Mouse (Mus musculus) ES-E14 (cell line): ENCODE measurements around the gene Treml4. TPM values are rescaled to one million over a fixed set of nuclear protein-coding genes. Genes with fewer than 3 reads are reported as not detected.

Experiments
- DNase-seq: peaks from one replicate; pipeline ENCODE4 v3.0.0-alpha.2; 2013; ENCODE audit warnings: low read depth, low spot score
- H3K27ac ChIP-seq: 2 replicates; pipeline ENCODE4 v1.5.1; 2012; ENCODE audit warnings: low read depth, mild to moderate bottlenecking, low read length, moderate library complexity, mixed read lengths; ENCODE audit not compliant: poor library complexity, insufficient read depth, severe bottlenecking
- H3K36me3 ChIP-seq: 2 replicates; pipeline ENCODE4 v1.6.1; 2012; ENCODE audit warnings: mild to moderate bottlenecking, low read length, moderate library complexity, mixed read lengths; ENCODE audit not compliant: control insufficient read depth, poor library complexity, insufficient read depth, severe bottlenecking
- H3K4me1 ChIP-seq, 2 experiments: fragments of 150-350 bp in 1 of 2; sonication (generic) in 1 of 2; 2 replicates each; pipeline ENCODE4 v1.6.1; 2012; ENCODE audit warnings: low read length in 2 of 2, mild to moderate bottlenecking in 1 of 2, mixed read lengths in 1 of 2; ENCODE audit not compliant: control insufficient read depth in 2 of 2, insufficient read depth in 2 of 2, poor library complexity in 1 of 2
- H3K4me3 ChIP-seq, 2 experiments: fragments of 150-350 bp in 1 of 2; sonication (generic) in 1 of 2; 2 replicates each; pipeline ENCODE4 v1.5.1; 2012; ENCODE audit warnings: low read length in 2 of 2, low read depth in 1 of 2, mild to moderate bottlenecking in 1 of 2, mixed read lengths in 1 of 2; ENCODE audit not compliant: insufficient read depth in 1 of 2, poor library complexity in 1 of 2, severe bottlenecking in 1 of 2
- H3K9ac ChIP-seq: 2 replicates; pipeline ENCODE4 v1.6.1; 2012; ENCODE audit warnings: low read depth, mild to moderate bottlenecking, low read length, mixed read lengths; ENCODE audit not compliant: poor library complexity, insufficient read depth, severe bottlenecking
- H3K9me3 ChIP-seq: fragments of 150-350 bp; sonication (generic); 2 replicates; pipeline ENCODE4 v1.6.1; 2012; ENCODE audit warnings: low read depth, mild to moderate bottlenecking, low read length; ENCODE audit not compliant: control insufficient read depth, insufficient read depth
- CHD2 ChIP-seq: IDR thresholded peaks from 2 replicates; pipeline ENCODE4 v1.6.1; 2014; ENCODE audit warnings: mild to moderate bottlenecking, low read depth, low read length, inconsistent platforms
- HCFC1 ChIP-seq: IDR thresholded peaks from 2 replicates; pipeline ENCODE4 v1.6.1; 2012; ENCODE audit warnings: low read length, inconsistent platforms, borderline replicate concordance; ENCODE audit not compliant: insufficient read depth
- MAFK ChIP-seq: IDR thresholded peaks from 2 replicates; pipeline ENCODE4 v1.6.1; 2014; ENCODE audit warnings: mild to moderate bottlenecking, low read depth, low read length, inconsistent platforms; ENCODE audit not compliant: insufficient read depth
- ZC3H11A ChIP-seq: IDR thresholded peaks from 2 replicates; pipeline ENCODE4 v1.6.1; 2012; ENCODE audit warnings: low read depth, mild to moderate bottlenecking, inconsistent platforms, low read length, borderline replicate concordance
- ZNF384 ChIP-seq: IDR thresholded peaks from 2 replicates; pipeline ENCODE4 v1.6.1; 2012; ENCODE audit warnings: low read depth, low read length, inconsistent platforms
- in situ Hi-C, 2 experiments: fragments of 600-800 bp; cut with MboI; formaldehyde crosslinking; loops; one replicate each; pipeline ENCODE4 v1.15.1; 2025; ENCODE audit warnings: low sequenced_read_pairs in 2 of 2, inconsistent platforms in 1 of 2; ENCODE audit not compliant: unreplicated experiment in 2 of 2
- total RNA-seq: library from RNA; depleted of rRNA; stranded (reverse); fragments of 300-350 nt; gene quantifications from 2 replicates; pipeline ENCODE4 v1.2.3, GENCODE M21; 2012

Treml4 gene
- total RNA-seq, 1 experiment, result 0.22 TPM

DNA sequence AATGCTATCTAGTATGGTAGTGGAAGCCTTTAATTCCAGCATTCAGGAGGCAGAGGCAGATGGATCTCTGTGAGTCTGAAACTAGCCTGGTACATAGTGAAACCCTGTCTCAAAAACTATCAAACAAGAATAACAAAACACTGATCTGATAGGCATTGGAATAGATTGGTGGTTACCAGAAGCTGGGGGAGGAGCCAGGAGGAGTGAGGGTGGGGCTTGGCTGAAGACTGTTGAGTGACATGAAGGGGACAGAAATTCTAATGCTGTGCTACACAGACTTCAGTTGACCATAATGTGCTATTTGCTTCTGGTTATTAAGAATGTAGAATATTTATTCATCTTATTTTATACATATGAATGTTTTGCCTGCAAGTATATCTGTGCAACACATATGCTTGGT, 4.2 kb downstream of the Treml4 start:
- Histone ChIP-seq H3K36me3 (no peaks in the 10 kb centered on the region), H3K4me1 (no peaks in the 10 kb centered on the region), H3K27ac (no peak overlapping the region), H3K9me3 (no peaks in the 10 kb centered on the region), H3K4me3 (no peak overlapping the region), H3K9ac (no peak overlapping the region)
- in situ Hi-C loops, result no loop called here
- no peak for DNase-seq
- no peak for TF ChIP-seq ZC3H11A
- no peak for TF ChIP-seq CHD2
- no peak for TF ChIP-seq HCFC1
- no peak for TF ChIP-seq ZNF384
- no peak for TF ChIP-seq MAFK

DNA sequence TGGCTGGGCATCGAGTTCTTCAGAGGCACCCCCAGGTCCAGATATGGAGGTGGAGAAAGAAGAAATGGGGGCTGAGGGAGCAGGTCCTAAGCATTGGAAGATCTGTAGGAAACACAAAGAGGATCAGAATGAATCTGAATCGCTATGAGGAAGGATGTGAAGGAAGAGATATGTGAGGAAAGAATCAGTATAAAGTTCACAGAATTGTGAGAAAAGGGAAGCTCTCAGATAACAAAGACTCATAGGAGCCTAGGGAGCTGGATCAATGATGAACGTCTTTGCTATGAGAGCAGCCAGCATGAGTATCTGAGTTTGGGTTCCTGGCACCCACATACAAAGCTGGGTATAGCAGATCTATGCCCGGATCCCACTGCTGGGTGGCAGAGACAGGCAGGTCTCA, 5.7 kb downstream of the Treml4 start:
- DNase-seq, result no peak
- H3K9me3 ChIP-seq, result no peaks in the 10 kb centered on the region
- H3K4me3 ChIP-seq, result no peak overlapping the region
- TF ChIP-seq CHD2, result no peak
- TF ChIP-seq MAFK, result no peak
- no peak for TF ChIP-seq ZNF384
- TF ChIP-seq HCFC1, result no peak
- TF ChIP-seq ZC3H11A, result no peak
- no peak overlapping the region for H3K9ac ChIP-seq
- no peaks in the 10 kb centered on the region for H3K36me3 ChIP-seq
- no peak overlapping the region for H3K27ac ChIP-seq
- H3K4me1 ChIP-seq, result no peaks in the 10 kb centered on the region
- in situ Hi-C loops, result no loop called here

DNA sequence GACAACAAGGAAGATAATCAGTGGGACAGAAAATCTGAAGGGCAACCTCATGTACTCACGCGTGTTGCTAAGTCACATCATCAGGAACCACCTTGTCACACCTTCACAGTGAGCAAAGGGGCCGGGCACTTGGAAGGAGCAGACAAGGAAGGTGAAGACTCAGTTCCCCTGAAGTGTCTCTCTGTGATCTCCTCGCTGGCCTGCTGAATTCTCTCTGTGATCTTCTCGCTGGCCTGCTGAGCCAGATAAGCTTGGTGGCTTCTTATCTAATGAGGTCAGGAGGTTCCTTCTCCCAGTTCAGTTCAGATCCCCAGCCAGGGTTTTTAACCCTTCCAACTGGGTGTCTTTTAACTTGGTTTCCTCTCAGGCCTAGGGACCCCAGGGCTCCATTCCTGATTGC, 8.1 kb downstream of the Treml4 start:
- Histone ChIP-seq H3K27ac (no peak overlapping the region), H3K9ac (no peak overlapping the region)

GRCm38 (mm10) chr17:48272598-48272997, 8.5 kb downstream of the Treml4 start:
- H3K4me1 ChIP-seq, result peaks cover 0 to 2% of the 10 kb centered on the region in 2 experiments; a peak in 1 of 4 replicates
- no peaks in the 10 kb centered on the region for H3K9me3 ChIP-seq
- in situ Hi-C loops, result no loop called here
- no peak overlapping the region for H3K27ac ChIP-seq
- no peak for TF ChIP-seq ZC3H11A
- no peak for TF ChIP-seq ZNF384
- no peak for TF ChIP-seq MAFK
- TF ChIP-seq CHD2, result no peak
- TF ChIP-seq HCFC1, result no peak
- H3K36me3 ChIP-seq, result no peaks in the 10 kb centered on the region
- H3K4me3 ChIP-seq, result no peak overlapping the region
- no peak for DNase-seq
- no peak overlapping the region for H3K9ac ChIP-seq

More for the DNA sequence above, 8.1 kb downstream of the Treml4 start:
- in situ Hi-C loops, result no loop called here
- H3K36me3 ChIP-seq, result no peaks in the 10 kb centered on the region
- peaks cover 0 to 2% of the 10 kb centered on the region in 2 experiments; a peak in 1 of 4 replicates for H3K4me1 ChIP-seq
- TF ChIP-seq MAFK (no peak), HCFC1 (no peak), CHD2 (no peak), ZNF384 (no peak), ZC3H11A (no peak)
- no peak for DNase-seq
- H3K4me3 ChIP-seq, result no peak overlapping the region
- H3K9me3 ChIP-seq, result no peaks in the 10 kb centered on the region

DNA sequence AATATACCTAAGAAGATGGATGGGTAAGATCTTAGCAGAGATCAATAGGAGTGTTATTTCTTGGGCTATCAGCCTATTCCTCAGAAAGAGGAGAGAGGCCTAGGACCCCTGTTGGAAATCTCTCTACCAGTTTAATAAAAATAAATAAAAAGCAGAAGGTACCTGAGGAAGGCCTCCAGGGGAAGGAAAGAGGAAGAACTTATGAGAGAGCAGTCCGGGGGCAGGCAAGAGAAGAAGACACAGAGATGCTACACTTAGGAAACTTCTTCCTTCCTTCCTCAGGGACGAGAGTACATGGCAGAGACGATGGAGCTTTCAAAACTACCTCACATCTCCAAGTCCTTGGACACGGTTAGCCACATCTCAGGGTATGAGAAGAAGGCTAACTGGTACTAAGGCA, 10.0 kb downstream of the Treml4 start:
- Histone ChIP-seq H3K27ac (no peak overlapping the region), H3K36me3 (no peaks in the 10 kb centered on the region), H3K4me1 (peaks cover 0 to 2% of the 10 kb centered on the region in 2 experiments; a peak in 1 of 4 replicates), H3K9ac (no peak overlapping the region), H3K4me3 (no peak overlapping the region), H3K9me3 (no peaks in the 10 kb centered on the region)
- TF ChIP-seq HCFC1 (no peak), CHD2 (no peak), ZNF384 (no peak), MAFK (no peak), ZC3H11A (no peak)
- no peak for DNase-seq
- in situ Hi-C loops, result no loop called here
